Mouse (Mus musculus): ENCODE results near the gene Kif1c. TPM values are rescaled to one million over a fixed set of nuclear protein-coding genes. Genes with fewer than 3 reads are reported as not detected.
"Not testable (repeated sequence)": the region's sequence is repeated elsewhere in the genome, so short reads cannot be mapped to it uniquely, and the experiment has no call there.

Gene Kif1c
- polyA plus RNA-seq, 1 experiment = 103 TPM

GRCm38 (mm10) chr11:70747876-70748545 lies 47.7 kb downstream of the Kif1c start:
- H3K4me1 ChIP-seq (ENCODE audit: control insufficient read depth, insufficient read depth, low read length) = no peaks in the 10 kb centered on the region
- 65% methylated on average over 4 of the region's 4 CpGs for WGBS
- TF ChIP-seq CTCF (IDR thresholded peaks at IDR 0.05; ENCODE audit: insufficient read depth, low read length) (no peak), POLR2A (IDR thresholded peaks at IDR 0.05; ENCODE audit: borderline replicate concordance, extremely low read depth, low read depth, low read length) (no peak)
- no peak overlapping the region for H3K4me3 ChIP-seq (replicated peaks; ENCODE audit: extremely low read depth, low read depth, low read length)
- no peak for DNase-seq

DNA sequence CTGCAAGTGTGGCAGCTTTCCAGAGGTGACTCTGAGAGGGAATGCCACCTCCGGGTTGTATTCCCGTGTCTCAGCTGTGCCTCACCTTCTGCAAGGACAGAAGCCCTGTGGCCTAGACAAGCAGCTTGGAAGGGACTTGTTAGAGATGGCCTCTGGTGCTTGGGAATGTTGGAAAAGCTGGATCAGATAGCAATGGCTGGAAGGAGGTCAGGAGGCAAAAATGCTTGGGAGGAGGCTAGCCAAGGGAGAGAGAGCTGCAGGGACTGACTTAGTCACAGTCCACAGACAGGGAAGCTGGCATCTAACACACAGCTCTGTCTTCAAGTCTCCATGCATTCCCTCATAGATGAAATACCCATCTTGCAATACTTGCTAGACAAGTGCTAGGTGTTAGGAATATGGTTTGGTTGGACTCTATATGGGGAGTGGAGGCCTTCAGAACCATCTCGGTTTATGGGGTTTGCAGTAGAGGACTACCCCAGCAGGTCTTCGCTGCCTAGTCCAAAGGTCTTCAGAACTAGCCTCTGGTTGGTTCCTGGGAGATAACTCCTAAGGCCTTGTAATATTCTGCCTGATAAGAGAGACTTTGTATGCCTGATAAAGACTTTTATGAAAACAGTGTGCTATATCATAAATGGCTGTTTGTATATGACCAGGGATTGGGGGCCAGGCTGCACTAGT lies 52.1 kb downstream of the Kif1c start:
- Histone ChIP-seq H3K4me1 (ENCODE audit: control insufficient read depth, insufficient read depth, low read length) (no peaks in the 10 kb centered on the region), H3K4me3 (replicated peaks; ENCODE audit: extremely low read depth, low read depth, low read length) (no peak overlapping the region)
- DNase-seq = no peak
- 75% methylated on average over 4 of the region's 4 CpGs for WGBS
- no peak for TF ChIP-seq POLR2A (IDR thresholded peaks at IDR 0.05; ENCODE audit: borderline replicate concordance, extremely low read depth, low read depth, low read length)

DNA sequence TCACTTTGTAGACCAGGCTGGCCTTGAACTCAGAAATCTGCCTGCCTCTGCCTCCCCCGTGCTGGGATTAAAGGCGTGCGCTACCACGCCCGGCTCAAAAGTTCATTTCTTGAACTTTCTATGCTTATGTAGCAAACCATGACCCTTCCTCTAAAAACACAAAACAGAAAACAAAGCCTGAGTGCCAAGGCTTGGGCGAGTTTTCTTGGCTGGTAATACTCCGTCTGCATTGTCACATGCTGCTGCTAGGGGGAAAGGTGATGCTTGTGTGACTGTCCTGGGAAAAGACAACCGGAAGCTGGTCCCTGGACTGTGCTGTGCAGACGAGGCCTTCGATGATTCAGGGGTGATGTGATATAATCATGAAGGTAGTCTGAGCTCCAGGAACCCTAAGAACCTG lies 52.8 kb downstream of the Kif1c start:
- 88% methylated on average over 10 of the region's 10 CpGs for WGBS
- TF ChIP-seq POLR2A (IDR thresholded peaks at IDR 0.05; ENCODE audit: borderline replicate concordance, extremely low read depth, low read depth, low read length) = no peak
- TF ChIP-seq CTCF (IDR thresholded peaks at IDR 0.05; ENCODE audit: insufficient read depth, low read length) = no peak
- Histone ChIP-seq H3K4me3 (replicated peaks; ENCODE audit: extremely low read depth, low read depth, low read length) (no peak overlapping the region), H3K4me1 (ENCODE audit: control insufficient read depth, insufficient read depth, low read length) (no peaks in the 10 kb centered on the region)
- DNase-seq = no peak

GRCm38 (mm10) chr11:70754476-70754875 lies 54.1 kb downstream of the Kif1c start:
- Histone ChIP-seq H3K4me1 (ENCODE audit: control insufficient read depth, insufficient read depth, low read length) (no peaks in the 10 kb centered on the region), H3K4me3 (replicated peaks; ENCODE audit: extremely low read depth, low read depth, low read length) (no peak overlapping the region)
- no peak for TF ChIP-seq CTCF (IDR thresholded peaks at IDR 0.05; ENCODE audit: insufficient read depth, low read length)
- TF ChIP-seq POLR2A (IDR thresholded peaks at IDR 0.05; ENCODE audit: borderline replicate concordance, extremely low read depth, low read depth, low read length) = no peak
- WGBS = 61% methylated on average over 4 of the region's 4 CpGs
- DNase-seq = no peak

- H3K4me3 ChIP-seq (replicated peaks; ENCODE audit: extremely low read depth, low read depth, low read length) = no peak overlapping the region
- 56% methylated on average over 7 of the region's 7 CpGs for WGBS
- TF ChIP-seq CTCF (IDR thresholded peaks at IDR 0.05; ENCODE audit: insufficient read depth, low read length) (no peak), POLR2A (IDR thresholded peaks at IDR 0.05; ENCODE audit: borderline replicate concordance, extremely low read depth, low read depth, low read length) (no peak)
- no peaks in the 10 kb centered on the region for H3K4me1 ChIP-seq (ENCODE audit: control insufficient read depth, insufficient read depth, low read length)
- DNase-seq = no peak
Observed at GRCm38 (mm10) chr11:70754958-70755357, 54.6 kb downstream of the Kif1c start.

DNA sequence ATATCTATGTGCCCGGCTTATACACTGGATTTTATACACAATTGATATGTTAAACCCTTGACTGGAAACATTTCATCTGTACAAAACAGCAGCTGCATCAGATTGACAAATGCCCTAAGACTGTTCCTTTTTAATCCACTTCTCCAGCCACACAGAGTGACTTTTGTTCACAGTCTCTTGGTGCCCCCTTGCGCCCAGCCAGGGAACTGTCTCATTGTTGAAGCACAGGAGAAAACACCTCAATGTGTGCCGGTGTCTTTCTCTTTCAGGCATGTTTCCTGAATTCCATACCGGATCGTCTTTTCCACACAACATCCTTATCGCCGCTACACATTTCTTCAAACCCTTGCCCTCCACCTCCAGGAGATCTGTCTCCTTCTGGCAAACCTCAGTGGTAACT lies 55.3 kb downstream of the Kif1c start:
- WGBS = 3% methylated on average over 7 of the region's 7 CpGs

GRCm38 (mm10) chr11:70760446-70760845 lies 60.1 kb downstream of the Kif1c start:
- not testable (repeated sequence) for H3K4me3 ChIP-seq (replicated peaks; ENCODE audit: extremely low read depth, low read depth, low read length); DNase-seq
- WGBS = 56% methylated on average over 3 of the region's 3 CpGs

More for the DNA sequence above, 55.3 kb downstream of the Kif1c start:
- Histone ChIP-seq H3K4me3 (replicated peaks; ENCODE audit: extremely low read depth, low read depth, low read length) (no peak overlapping the region), H3K4me1 (ENCODE audit: control insufficient read depth, insufficient read depth, low read length) (no peaks in the 10 kb centered on the region)
- peak; percentile 81 for DNase-seq
- no peak for TF ChIP-seq POLR2A (IDR thresholded peaks at IDR 0.05; ENCODE audit: borderline replicate concordance, extremely low read depth, low read depth, low read length)
- TF ChIP-seq CTCF (IDR thresholded peaks at IDR 0.05; ENCODE audit: insufficient read depth, low read length) = peak; percentile 95

DNA sequence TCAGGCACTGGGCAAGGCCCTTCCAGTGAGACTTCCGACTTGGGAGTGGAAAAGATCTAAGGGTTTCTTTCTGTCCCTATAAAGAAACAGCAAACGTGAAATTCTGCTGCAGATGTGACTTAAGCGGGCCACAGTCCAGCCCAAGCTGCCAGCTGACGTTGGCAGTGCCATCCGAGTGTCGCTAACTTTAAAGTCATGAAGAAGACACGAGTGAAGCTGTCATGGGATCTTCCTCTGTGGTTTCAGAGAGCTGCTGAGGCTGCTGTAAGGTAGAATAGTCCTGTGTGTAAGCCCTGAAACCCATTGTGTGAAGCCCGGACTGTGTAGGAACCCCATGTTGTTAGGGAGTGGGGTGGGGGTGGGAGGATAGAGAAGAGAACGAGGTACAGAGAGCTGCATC lies 62.3 kb downstream of the Kif1c start:
- DNase-seq = no peak
- TF ChIP-seq POLR2A (IDR thresholded peaks at IDR 0.05; ENCODE audit: borderline replicate concordance, extremely low read depth, low read depth, low read length) = no peak
- no peak for TF ChIP-seq CTCF (IDR thresholded peaks at IDR 0.05; ENCODE audit: insufficient read depth, low read length)
- WGBS = 76% methylated on average over 9 of the region's 9 CpGs
- H3K4me1 ChIP-seq (ENCODE audit: control insufficient read depth, insufficient read depth, low read length) = peaks cover 6% of the 10 kb centered on the region; the same call in 1 of the 2 replicates
- no peak overlapping the region for H3K4me3 ChIP-seq (replicated peaks; ENCODE audit: extremely low read depth, low read depth, low read length)

More at GRCm38 (mm10) chr11:70760446-70760845, 60.1 kb downstream of the Kif1c start:
- not testable (repeated sequence) for H3K4me1 ChIP-seq (ENCODE audit: control insufficient read depth, insufficient read depth, low read length)

GRCm38 (mm10) chr11:70763582-70763935 lies 63.2 kb downstream of the Kif1c start:
- TF ChIP-seq POLR2A (IDR thresholded peaks at IDR 0.05; ENCODE audit: borderline replicate concordance, extremely low read depth, low read depth, low read length) = no peak
- TF ChIP-seq CTCF (IDR thresholded peaks at IDR 0.05; ENCODE audit: insufficient read depth, low read length) = no peak
- Histone ChIP-seq H3K4me1 (ENCODE audit: control insufficient read depth, insufficient read depth, low read length) (peaks cover 6% of the 10 kb centered on the region; the same call in 1 of the 2 replicates), H3K4me3 (replicated peaks; ENCODE audit: extremely low read depth, low read depth, low read length) (peak overlapping the region; percentile 93)
- 15% methylated on average over 3 of the region's 3 CpGs for WGBS
- no peak for DNase-seq
